Mouse (Mus musculus): ENCODE measurements around the gene Farsb.

DNA sequence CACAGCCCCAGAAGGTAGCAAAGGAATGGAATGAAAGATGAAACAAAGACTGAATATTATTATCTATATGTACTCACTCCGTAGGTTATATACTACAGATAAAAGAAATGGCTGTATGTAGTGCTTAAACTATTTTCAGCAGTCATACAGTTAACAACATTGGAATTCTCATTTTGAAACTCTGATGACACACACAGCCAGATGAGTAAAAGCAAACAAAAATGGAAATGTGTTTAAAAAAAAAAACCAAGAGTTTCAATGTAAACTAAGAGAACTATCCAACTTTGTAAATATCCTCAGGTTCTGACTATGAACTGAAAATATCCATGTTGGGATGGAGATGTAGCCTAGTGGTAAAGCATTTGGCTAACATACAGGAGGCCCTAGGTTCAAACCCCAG, 52.3 kb downstream of the Farsb start:
- no peak for TF ChIP-seq CTCF (conservative IDR thresholded peaks at IDR 0.05; ENCODE audit: insufficient read depth, insufficient read length, low read depth, low read length)
- no peak for TF ChIP-seq POLR2A (IDR thresholded peaks at IDR 0.05; ENCODE audit: low read depth, low read length)

Data from kidney, adult 2 months (tissue).